Mouse (Mus musculus) spleen, adult 2 months (tissue): ENCODE data around the gene Ece1.

Experiments used
- CTCF ChIP-seq: fragments of 200-500 bp; IDR thresholded peaks from 2 replicates; pipeline ENCODE4 v1.5.1; 2011; ENCODE audit warnings: mild to moderate bottlenecking, inconsistent platforms; ENCODE audit not compliant: insufficient read depth, insufficient read length, insufficient replicate concordance; ENCODE audit errors: extremely low read depth
- POLR2A ChIP-seq: fragments of 200-500 bp; IDR thresholded peaks from 2 replicates; pipeline ENCODE4 v1.6.1; 2011; ENCODE audit warnings: low read depth, low read length, inconsistent platforms

- TF ChIP-seq CTCF (no peak), POLR2A (no peak)
Measured at GRCm38 (mm10) chr4:137819487-137819886, 42.5 kb upstream of the Ece1 start.
